Mouse (Mus musculus): ENCODE data around the gene Ddx24. TPM values are rescaled to one million over a fixed set of nuclear protein-coding genes. Genes with fewer than 3 reads are reported as not detected.

The Ddx24 gene
- total RNA-seq, 1 experiment from 2014 or later, result 129 TPM

DNA sequence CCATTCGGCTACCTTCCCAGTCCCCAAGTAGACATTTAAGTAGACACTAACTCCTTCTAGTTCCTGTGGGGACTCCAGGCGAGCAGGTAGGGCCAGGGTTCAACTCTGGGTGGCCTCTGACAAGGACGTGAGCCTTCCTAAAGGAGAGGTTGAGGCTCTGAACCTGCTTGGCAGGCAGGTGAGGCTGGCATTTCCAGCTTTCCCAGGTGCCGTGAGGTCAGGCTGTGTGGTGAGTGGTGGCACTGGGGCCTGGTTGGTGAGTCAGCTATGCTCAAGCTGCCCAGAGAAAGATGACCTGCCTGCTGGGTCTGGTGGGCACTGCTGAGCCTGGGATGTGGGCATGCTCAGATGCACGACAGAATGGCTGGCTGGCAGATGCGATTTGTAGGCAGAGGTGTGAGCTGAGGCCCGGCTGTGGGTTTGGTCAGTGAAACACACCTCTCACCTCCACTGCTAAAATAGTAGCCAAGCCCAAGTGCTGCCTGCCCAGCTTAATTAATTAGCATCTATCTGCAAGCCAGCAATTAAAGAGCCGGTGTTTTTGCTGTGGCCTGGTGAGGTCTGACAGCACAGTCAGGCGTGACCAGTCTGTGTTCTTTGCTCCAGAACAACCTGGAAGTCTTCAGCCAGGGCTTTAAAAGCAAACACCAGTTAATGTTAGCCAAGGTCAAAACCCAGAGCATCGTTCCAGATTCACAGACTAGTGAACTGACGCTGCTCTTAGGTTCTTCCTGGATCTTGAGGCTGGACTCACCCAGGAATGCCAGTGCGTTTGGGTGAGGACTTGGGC lies 29.9 kb downstream of the Ddx24 start:
- ATAC-seq (replicated peaks in 1 of 2; ENCODE audit: insufficient read depth in 1 of 2, low FRiP score in 2 of 2, low TSS enrichment in 1 of 2, low read depth in 1 of 2, poor library complexity in 2 of 2, severe bottlenecking in 2 of 2), result no peak

DNA sequence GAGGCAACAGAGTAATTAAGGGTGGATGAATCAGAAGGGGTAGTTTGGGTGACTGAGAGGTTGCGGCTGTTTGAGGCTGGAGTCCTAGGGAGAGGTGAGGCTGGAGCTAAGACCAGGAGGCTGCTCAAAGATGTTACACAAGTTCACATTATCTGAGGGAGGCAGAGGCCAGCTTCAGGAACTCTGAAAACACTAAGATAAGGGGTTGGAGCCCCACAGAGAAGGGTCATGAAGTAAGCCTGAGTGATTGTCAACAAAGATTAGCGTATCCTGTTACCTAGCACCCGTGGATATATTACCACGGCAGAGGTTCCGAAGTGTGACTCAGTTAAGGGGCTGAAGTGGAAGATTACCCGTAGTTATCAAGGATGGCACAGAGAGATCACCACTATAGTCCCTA lies 32.1 kb downstream of the Ddx24 start:
- ATAC-seq (replicated peaks in 1 of 2; ENCODE audit: insufficient read depth in 1 of 2, low FRiP score in 2 of 2, low TSS enrichment in 1 of 2, low read depth in 1 of 2, poor library complexity in 2 of 2, severe bottlenecking in 2 of 2), result peak; percentile 54 to 58

DNA sequence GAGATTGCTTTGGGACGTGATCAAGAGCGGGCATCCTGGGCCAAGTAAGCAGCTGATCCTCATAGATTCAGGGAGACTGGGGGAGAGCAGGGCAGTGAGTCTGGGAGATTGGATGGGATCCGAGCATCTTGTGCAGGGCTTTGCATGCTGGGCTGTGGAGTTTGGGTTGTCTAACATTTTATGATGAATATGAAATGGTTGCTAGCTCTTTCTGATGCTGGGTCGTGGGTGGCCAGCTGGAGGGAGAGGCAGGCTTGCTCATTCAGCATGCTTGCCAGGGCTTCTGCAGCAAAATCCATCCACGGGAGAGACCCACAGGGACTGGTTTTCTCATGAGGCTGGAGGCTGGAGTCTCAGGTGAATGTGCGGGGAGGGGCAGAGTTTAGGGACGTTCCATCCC lies 34.5 kb downstream of the Ddx24 start:
- ATAC-seq (replicated peaks in 1 of 2; ENCODE audit: insufficient read depth in 1 of 2, low FRiP score in 2 of 2, low TSS enrichment in 1 of 2, low read depth in 1 of 2, poor library complexity in 2 of 2, severe bottlenecking in 2 of 2), result no peak

DNA sequence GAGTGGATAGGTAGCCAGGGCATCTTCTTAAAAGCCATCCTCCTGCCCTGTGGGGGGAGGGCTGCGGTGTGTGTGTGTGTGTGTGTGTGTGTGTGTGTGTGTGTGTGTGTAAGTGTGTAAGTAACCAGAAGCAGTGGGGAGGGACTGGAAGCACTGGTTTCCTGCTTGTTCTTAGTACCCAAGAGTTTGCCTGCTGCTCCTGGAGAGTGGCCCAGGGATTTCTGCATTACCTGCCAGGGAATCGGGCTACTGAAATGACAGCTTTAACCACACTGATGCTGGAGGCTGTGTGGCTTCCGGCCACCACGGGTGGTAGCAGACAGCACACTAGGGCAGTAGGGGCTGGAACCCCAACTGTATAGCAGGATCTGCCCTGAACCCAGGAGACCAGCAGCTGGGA lies 35.6 kb downstream of the Ddx24 start:
- no peak for ATAC-seq (replicated peaks in 1 of 2; ENCODE audit: insufficient read depth in 1 of 2, low FRiP score in 2 of 2, low TSS enrichment in 1 of 2, low read depth in 1 of 2, poor library complexity in 2 of 2, severe bottlenecking in 2 of 2)

DNA sequence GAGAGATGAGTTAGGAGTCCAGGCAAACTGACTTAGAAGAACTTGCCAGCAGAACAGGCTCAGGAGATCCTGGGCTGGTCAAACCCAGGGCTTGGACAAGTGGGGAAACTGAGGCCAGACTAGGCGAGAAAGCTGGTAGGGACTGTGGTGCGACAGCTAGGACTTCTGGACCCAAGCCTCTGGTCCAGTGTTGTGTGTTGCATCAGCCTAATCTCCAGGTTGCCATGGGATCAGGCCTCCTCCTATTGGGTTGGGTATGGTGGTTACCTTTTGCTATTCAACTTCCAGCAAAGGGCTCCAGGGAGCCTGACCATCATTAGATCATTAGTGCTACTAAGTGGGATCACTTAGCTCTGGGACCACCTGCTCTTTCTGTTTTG lies 36.3 kb downstream of the Ddx24 start:
- ATAC-seq (replicated peaks in 1 of 2; ENCODE audit: insufficient read depth in 1 of 2, low FRiP score in 2 of 2, low TSS enrichment in 1 of 2, low read depth in 1 of 2, poor library complexity in 2 of 2, severe bottlenecking in 2 of 2), result no peak

DNA sequence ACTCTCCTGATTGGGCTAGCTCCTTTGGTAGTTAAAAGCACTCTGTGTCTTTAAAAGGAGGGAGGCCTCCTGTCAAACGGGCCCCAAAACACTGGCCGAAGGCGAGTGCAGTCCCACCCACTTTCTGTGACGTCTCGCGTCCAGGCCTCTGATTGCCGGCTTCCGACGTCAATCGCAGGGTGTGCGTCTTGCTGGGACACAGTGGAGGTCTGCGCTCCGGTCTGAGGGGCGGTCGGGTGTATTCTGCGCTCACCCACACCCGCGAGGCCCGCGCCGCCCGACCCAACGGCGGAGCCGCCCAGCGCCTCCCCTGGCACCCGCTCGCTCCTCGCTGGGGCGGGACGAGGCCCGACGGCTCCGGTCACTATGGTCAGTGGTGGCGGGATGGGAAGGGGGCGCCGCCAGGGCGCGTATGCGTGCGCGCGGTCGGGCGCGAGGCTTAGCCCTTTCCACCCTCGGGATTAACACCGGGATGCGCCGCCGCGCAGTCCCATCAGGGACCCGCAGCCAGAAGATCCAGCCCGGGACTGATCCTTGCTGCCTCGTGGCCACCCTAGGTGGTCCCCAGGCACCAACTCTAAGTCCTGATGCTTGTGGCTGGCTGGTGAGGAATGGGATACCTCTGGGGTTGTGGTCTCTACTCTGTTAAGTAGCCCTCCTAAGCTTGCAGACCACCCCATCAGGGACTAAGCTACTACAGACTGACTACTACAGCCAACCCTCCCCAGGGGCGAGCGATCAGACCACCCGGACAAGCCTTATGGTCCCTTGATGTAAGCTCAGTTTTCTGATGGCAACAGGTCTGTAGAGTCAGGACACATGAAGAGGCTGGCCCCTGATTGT lies 36.9 kb downstream of the Ddx24 start, which contains the start of gene Otub2:
Gene Otub2, plus strand, starts transcription at position 178 of the 843 bp plus-strand sequence.
- ATAC-seq (replicated peaks in 1 of 2; ENCODE audit: insufficient read depth in 1 of 2, low FRiP score in 2 of 2, low TSS enrichment in 1 of 2, low read depth in 1 of 2, poor library complexity in 2 of 2, severe bottlenecking in 2 of 2), result peak; percentile 96 to 99

DNA sequence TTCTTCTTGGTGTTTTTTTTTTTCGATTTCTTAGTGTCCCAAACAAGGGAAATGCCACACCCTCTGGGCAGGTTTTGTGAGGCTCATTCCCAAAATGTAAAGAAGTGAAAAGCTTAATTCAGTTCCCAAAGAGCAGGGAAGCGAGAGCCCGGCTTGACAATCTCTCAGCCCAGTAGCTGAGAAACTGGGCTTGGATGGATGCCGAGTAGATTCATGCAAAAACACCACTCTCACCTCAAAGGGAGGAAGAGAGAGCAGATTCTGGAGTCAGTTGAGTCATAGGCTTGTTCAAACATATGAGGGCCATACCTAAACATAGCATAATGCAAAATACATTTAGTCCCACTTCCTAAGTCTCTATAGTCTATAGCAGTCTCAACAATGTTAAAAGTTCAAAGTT lies 45.4 kb downstream of the Ddx24 start:
- ATAC-seq (replicated peaks in 1 of 2; ENCODE audit: insufficient read depth in 1 of 2, low FRiP score in 2 of 2, low TSS enrichment in 1 of 2, low read depth in 1 of 2, poor library complexity in 2 of 2, severe bottlenecking in 2 of 2), result no peak

DNA sequence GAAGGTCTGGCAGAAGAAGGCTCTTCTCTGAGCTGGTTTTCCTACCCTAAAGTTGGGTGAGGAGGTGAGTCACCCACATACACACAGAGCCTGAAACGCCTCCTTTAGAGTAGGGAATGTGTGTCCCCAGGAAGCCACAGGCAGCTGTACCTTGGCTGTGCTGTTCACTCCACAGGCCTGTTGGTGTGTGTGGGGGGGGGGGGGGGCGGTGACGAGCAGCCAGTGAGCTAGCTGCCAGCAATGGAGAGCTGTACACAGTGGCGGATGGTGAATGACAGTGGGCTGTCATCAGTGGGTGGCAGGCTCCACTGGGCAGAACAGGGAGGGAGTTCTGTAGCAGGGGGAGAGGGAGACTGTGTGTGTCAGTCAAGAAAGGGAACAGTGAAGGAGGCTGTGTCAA lies 48.9 kb downstream of the Ddx24 start:
- no peak for ATAC-seq (replicated peaks in 1 of 2; ENCODE audit: insufficient read depth in 1 of 2, low FRiP score in 2 of 2, low TSS enrichment in 1 of 2, low read depth in 1 of 2, poor library complexity in 2 of 2, severe bottlenecking in 2 of 2)

DNA sequence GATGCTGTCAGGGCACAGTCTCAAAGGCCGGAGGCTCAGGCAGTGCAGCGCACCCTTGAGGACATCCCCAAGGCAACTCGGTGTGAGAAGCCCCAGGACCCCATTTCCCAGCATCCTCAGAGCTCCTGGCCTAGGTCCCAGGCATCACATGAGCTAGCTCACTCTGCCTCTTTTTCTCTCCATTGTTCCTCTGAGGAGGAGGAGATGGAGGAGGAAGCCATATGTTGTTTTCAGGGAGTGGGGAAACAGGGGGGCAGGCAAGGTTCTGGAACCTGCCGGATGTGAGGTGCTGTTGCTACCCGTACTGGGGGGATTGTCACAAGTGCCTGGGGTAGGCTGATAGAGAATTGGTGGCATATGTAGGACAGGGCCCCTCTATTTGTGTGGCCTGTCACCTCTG lies 49.5 kb downstream of the Ddx24 start:
- ATAC-seq (replicated peaks in 1 of 2; ENCODE audit: insufficient read depth in 1 of 2, low FRiP score in 2 of 2, low TSS enrichment in 1 of 2, low read depth in 1 of 2, poor library complexity in 2 of 2, severe bottlenecking in 2 of 2), result no peak

DNA sequence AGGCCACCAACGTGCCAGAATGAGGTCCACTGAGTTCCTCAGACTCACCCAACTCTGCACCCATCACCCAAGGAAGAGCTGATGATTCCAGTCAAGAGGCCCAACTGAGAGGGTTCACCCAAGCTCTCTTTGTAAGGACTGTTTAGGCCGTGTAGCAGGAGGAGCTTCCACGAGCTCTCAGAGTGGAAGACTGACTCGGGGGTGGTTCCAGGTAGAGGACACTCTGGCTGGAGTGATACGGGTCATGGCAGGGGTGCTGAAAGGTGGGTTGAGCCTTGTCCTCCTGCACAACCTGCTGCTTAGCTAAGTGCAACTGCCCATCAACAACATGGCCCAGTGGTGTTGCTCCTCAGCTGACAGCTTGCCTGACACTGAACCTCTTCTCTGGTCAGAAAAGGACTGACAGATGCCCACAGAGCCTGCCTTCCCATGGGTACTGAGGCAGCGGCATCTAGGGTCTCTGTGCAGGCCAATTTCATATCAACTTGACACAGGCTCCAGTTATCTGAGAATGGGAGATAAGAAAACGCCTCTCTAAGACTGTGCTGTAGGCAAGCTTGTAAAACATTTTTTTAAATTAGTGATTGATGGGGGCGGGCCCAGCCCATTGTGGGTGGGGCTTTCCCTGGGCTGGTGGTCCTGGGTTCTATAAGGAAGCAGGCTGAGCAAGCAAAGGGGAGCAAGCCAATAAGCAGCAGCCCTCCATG lies 51.9 kb downstream of the Ddx24 start:
- no peak for ATAC-seq (replicated peaks in 1 of 2; ENCODE audit: insufficient read depth in 1 of 2, low FRiP score in 2 of 2, low TSS enrichment in 1 of 2, low read depth in 1 of 2, poor library complexity in 2 of 2, severe bottlenecking in 2 of 2)

DNA sequence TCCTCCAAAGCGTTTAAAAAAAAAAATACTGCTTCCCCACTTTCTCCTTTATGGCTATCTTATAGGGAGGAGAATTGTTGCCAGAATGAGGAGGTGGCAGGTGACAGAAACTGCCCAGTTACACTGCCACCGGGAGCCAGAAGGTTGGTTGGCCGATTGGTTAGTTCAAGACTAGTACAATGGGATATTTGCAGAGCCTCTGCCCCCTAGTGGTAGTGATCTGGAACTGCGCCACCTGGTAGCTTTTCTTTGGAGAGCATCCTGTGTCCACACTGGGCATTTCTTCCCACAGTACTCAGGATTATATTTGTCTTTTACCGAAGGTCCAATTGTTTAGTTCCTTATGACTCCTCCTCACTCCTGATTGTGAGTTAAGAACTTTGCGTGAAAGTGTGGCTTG lies 53.9 kb downstream of the Ddx24 start:
- peak; percentile 41 to 56; a peak in 1 of 4 replicates for ATAC-seq (replicated peaks in 1 of 2; ENCODE audit: insufficient read depth in 1 of 2, low FRiP score in 2 of 2, low TSS enrichment in 1 of 2, low read depth in 1 of 2, poor library complexity in 2 of 2, severe bottlenecking in 2 of 2)

DNA sequence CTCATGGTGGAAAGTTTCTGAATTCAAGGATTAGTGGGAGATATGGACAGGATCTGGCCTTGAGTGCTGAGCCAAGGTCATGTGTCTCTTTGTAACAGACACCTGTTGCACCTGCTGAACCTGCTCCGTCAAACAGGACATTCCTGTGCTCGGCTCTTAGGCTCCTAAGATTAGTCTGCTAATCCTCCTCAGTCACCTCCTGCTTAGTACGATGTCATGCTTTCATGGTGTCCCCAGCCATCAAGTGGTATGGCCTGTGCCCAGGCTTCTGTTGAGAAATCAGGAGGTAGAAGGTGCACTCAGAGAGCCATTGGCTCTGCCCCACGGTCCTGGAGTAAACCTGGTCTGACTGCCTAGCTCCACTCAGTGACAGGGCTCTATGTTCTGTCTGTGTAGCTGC lies 54.8 kb downstream of the Ddx24 start:
- ATAC-seq (replicated peaks in 1 of 2; ENCODE audit: insufficient read depth in 1 of 2, low FRiP score in 2 of 2, low TSS enrichment in 1 of 2, low read depth in 1 of 2, poor library complexity in 2 of 2, severe bottlenecking in 2 of 2), result no peak

DNA sequence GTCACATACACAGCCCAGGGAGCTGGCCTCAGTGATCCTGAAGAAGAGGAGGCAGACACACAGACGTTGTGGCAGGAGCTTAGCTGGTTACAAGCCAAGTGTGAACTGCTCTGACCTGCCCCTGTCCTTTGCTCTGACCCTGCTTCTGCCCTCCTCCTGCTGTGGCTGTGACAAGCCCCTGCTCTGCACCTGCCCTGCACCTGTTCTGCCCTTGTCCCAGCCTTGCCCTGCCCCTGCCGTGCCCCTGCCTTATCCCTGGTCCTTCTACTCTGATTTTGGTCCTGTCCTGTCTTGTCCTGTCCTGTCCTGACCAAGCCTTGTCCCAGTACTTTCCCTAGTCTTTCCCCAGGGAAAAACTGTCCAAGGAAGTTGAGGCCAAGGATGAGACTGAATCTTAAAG lies 56.9 kb downstream of the Ddx24 start:
- ATAC-seq (replicated peaks in 1 of 2; ENCODE audit: insufficient read depth in 1 of 2, low FRiP score in 2 of 2, low TSS enrichment in 1 of 2, low read depth in 1 of 2, poor library complexity in 2 of 2, severe bottlenecking in 2 of 2), result no peak

DNA sequence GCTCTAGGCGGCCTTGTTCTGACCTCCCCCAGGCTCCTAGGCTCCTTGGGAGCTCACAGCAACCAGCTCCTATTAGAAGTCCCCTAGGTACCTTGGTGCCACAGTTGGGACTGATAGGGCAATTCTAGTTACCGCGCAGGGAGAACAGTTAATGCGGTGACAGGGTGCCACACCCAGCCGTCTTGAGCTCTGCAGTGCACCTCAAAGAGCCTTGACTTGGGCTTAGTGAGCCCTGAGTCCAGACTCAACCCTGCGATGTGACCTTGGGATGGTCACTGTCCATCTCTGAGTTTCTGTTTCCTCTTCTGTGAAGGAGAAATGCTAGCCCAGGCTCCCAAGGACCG lies 57.3 kb downstream of the Ddx24 start:
- ATAC-seq (replicated peaks in 1 of 2; ENCODE audit: insufficient read depth in 1 of 2, low FRiP score in 2 of 2, low TSS enrichment in 1 of 2, low read depth in 1 of 2, poor library complexity in 2 of 2, severe bottlenecking in 2 of 2), result peak in 1 of 2 experiments; percentile 13; a peak in 2 of 4 replicates

DNA sequence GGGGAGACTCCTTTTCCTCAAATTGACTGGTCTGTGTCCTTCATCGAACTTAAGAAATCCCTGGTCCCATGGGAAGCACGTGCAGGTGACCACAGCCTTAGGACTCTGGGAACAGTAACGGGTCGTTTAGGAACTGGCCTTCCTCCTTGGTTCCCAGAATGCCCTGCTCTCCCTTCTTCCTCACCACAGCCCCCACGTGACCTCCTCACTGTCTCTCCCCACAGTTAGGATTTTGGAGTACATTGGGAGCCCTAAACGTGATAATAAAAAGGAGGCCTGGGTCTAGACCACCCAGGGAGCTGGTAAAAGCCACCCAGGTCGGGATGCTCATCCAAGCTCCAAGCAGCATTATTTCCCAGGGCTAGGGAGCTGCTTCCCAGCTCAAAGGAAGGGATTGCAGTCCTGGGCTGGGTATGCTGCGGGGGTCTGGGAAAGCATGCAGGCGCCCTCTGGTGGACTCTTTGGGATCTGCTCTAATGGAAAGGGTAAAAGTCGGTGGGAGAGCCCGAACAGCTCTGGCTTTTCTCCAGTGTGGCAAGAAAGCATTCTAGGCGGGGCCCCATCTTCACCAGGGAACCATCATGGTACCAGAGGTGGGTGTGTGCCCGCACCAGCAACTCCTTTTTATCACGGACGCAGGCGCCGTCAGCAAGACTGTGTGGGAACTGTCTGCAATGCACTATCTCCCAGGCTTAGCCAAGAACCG lies 57.9 kb downstream of the Ddx24 start:
- ATAC-seq (replicated peaks in 1 of 2; ENCODE audit: insufficient read depth in 1 of 2, low FRiP score in 2 of 2, low TSS enrichment in 1 of 2, low read depth in 1 of 2, poor library complexity in 2 of 2, severe bottlenecking in 2 of 2), result peak; percentile 53 to 70; a peak in 3 of 4 replicates

DNA sequence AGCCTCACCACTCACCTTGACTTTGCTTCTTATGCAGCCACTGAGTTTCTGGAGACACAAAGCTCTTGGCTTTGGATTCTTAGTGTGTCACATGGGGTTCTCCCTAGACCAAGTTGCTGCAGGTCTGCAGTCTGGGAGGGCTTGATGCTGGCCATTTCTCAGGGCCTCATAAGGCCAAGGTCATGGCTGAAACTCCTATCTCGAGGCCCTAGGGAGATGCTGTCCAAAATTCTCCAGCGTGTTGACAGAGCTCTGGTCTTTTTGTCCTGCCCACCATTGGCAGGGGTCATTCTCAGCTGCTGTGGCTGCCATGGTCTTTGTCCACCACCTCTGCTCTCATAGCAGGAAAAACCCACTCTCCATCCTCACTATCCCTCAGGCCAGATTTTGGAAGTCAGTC lies 58.5 kb downstream of the Ddx24 start:
- no peak for ATAC-seq (replicated peaks in 1 of 2; ENCODE audit: insufficient read depth in 1 of 2, low FRiP score in 2 of 2, low TSS enrichment in 1 of 2, low read depth in 1 of 2, poor library complexity in 2 of 2, severe bottlenecking in 2 of 2)

DNA sequence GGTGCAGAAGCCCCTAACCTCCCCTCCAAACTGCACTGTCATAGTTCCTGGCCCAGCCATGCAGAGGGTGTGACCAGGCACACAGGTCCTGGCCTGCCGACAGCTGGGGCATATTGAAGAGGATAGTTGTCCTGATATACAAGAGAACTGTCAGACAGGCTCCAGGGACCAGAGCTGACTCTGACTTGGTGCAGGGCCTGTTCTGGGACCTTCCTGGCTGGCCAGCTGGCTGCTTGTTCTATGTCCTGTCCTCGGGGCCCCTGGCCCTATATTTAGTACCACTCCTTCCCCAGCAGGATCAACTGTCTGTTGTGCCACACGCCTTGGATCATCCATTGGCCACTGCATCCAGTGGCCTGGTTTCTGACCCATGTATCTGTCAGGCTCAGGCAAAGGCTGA lies 63.3 kb downstream of the Ddx24 start:
- peak in 1 of 2 experiments; percentile 20; a peak in 1 of 4 replicates for ATAC-seq (replicated peaks in 1 of 2; ENCODE audit: insufficient read depth in 1 of 2, low FRiP score in 2 of 2, low TSS enrichment in 1 of 2, low read depth in 1 of 2, poor library complexity in 2 of 2, severe bottlenecking in 2 of 2)

All from hematopoietic stem cell, adult 5-6 weeks (primary cell).